Mouse (Mus musculus) lung, adult 2 months (tissue): ENCODE data around the gene Col8a1.

Experiments used
- CTCF ChIP-seq: fragments of 200-500 bp; IDR thresholded peaks from 2 replicates; pipeline ENCODE4 v1.5.1; 2011; ENCODE audit warnings: mild to moderate bottlenecking, low read length, control low read depth; ENCODE audit not compliant: insufficient read depth
- POLR2A ChIP-seq: fragments of 200-500 bp; IDR thresholded peaks from 2 replicates; pipeline ENCODE4 v1.6.1; 2011; ENCODE audit warnings: low read depth, mild to moderate bottlenecking, control low read depth, low read length, borderline replicate concordance; ENCODE audit errors: extremely low read depth

DNA sequence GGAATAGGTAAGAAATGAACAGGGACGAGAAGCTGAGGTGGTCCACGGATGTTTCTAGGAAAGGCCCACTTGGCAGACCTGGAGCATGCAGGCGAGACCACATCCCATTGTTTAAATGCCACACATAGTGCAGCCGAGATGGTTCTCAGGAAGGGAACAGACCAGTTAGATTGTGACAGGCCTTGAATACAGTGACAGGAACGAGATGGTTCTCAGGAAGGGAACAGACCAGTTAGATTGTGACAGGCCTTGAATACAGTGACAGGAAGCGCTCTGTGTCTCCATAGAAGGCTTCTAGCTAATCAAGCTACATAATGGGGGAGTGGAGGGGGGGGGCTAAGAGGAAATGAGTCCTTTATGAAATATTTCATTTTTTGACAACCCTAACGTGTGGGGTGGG lies 174.5 kb downstream of the Col8a1 start:
- TF ChIP-seq CTCF, result no peak
- no peak for TF ChIP-seq POLR2A
